Comparison of ENCODE assay signal across 10 mouse cellular contexts in genomic region chr7:88343828-88344227, GRCm38 (mm10).
DNase-seq lines count a peak whose midpoint lies in the region; ATAC-seq and TF ChIP-seq lines count a peak whose summit lies in the region.
"Had no signal": no experiment of that assay in that cellular context is flagged by ENCODE, and none has a peak within 500 bp of the region (broad histone marks: within the 10 kb centered on the region; RNA-seq: fewer than 3 reads in every experiment).

No protein-coding gene starts in this region.

- no peaks in the 10 kb centered on the region for H3K4me1 ChIP-seq in kidney, embryonic 15.5 days
- no peaks in the 10 kb centered on the region for H3K4me1 ChIP-seq in ES-Bruce4 (ENCODE audit: control insufficient read depth, insufficient read depth, low read length)
- H3K4me1 ChIP-seq: hindbrain, embryonic 13.5 days had no signal

- TF ChIP-seq EP300 in ES-Bruce4 (IDR thresholded peaks at IDR 0.05; ENCODE audit: insufficient read depth, low read depth, low read length) = no peak

- TF ChIP-seq POLR2A in ES-Bruce4 (IDR thresholded peaks at IDR 0.05; ENCODE audit: insufficient read depth, low read length) = no peak

- H3K27me3 ChIP-seq in kidney, embryonic 15.5 days = no peaks in the 10 kb centered on the region
- H3K27me3 ChIP-seq in ES-Bruce4 (ENCODE audit: control insufficient read depth, insufficient read depth, low read length, poor library complexity, severe bottlenecking) = no peaks in the 10 kb centered on the region
- H3K27me3 ChIP-seq: hindbrain, embryonic 13.5 days had no signal

- H3K4me2 ChIP-seq in kidney, embryonic 15.5 days = no peak overlapping the region
- H3K4me2 ChIP-seq: hindbrain, embryonic 13.5 days had no signal

- no peak for ATAC-seq in kidney, embryonic 15.5 days (replicated peaks; ENCODE audit: low FRiP score)
- peak; percentile 92 for ATAC-seq in megakaryocyte-erythroid progenitor cell, adult 5-6 weeks (replicated peaks; ENCODE audit: low FRiP score, low TSS enrichment, poor library complexity, severe bottlenecking)

- no peaks in the 10 kb centered on the region for H3K9me3 ChIP-seq in kidney, embryonic 15.5 days (replicated peaks)
- no peaks in the 10 kb centered on the region for H3K9me3 ChIP-seq in ES-Bruce4 (replicated peaks; ENCODE audit: control insufficient read depth, insufficient read depth, low read length, poor library complexity, severe bottlenecking)
- H3K9me3 ChIP-seq: hindbrain, embryonic 13.5 days had no signal

- H3K36me3 ChIP-seq in kidney, embryonic 15.5 days = no peaks in the 10 kb centered on the region
- H3K36me3 ChIP-seq in ES-Bruce4 (ENCODE audit: control insufficient read depth, insufficient read depth, low read length, poor library complexity, severe bottlenecking) = no peaks in the 10 kb centered on the region
- H3K36me3 ChIP-seq: hindbrain, embryonic 13.5 days had no signal

- TF ChIP-seq CTCF in ES-Bruce4 (IDR thresholded peaks at IDR 0.05; ENCODE audit: low read depth, low read length) = peak; percentile 38

- intact Hi-C loops in left cerebral cortex, postnatal 25 days (cut with DNase I) = loop anchor here (10.0 kb wide), 1 partner anchor 759 kb away; the partner anchor contains the start of gene Grm5

- H3K27ac ChIP-seq in kidney, embryonic 15.5 days = no peak overlapping the region
- no peak overlapping the region for H3K27ac ChIP-seq in ES-Bruce4 (ENCODE audit: insufficient read depth, low read length)
- H3K27ac ChIP-seq: hindbrain, embryonic 13.5 days had no signal

- H3K9ac ChIP-seq in kidney, embryonic 15.5 days = no peak overlapping the region
- no peak overlapping the region for H3K9ac ChIP-seq in ES-Bruce4 (ENCODE audit: low read depth, poor library complexity, severe bottlenecking)
- H3K9ac ChIP-seq: hindbrain, embryonic 13.5 days had no signal

- peak; percentile 6 for DNase-seq in kidney, adult 11 months
- peak; percentile 7 for DNase-seq in induced T-regulatory cell, adult 2 months (ENCODE audit: low read depth)
- DNase-seq in right cerebral cortex, adult 18-20 months = no peak
- DNase-seq in left cerebral cortex, postnatal 25 days (ENCODE audit: low spot score in 2 of 2) = no peak
- DNase-seq in right cerebral cortex, postnatal 4 days = no peak

- H3K4me3 ChIP-seq in kidney, embryonic 15.5 days (replicated peaks) = no peak overlapping the region
- H3K4me3 ChIP-seq in ES-Bruce4 (ENCODE audit: low read depth, low read length) = no peak overlapping the region
- H3K4me3 ChIP-seq: erythroblast, embryonic 14.5 days; hindbrain, embryonic 13.5 days had no signal

Comparison
In these comparisons a context has a peak if more than half of its experiments do, and no peak if none do; other contexts are left out.
1. DNase-seq: peak in kidney, adult 11 months (single experiment) and induced T-regulatory cell, adult 2 months (single experiment); none in right cerebral cortex, adult 18-20 months (single experiment), left cerebral cortex, postnatal 25 days (0 of 2) and right cerebral cortex, postnatal 4 days (single experiment).